Mouse (Mus musculus): ENCODE results near the gene Mtmr11. TPM values are rescaled to one million over a fixed set of nuclear protein-coding genes. Genes with fewer than 3 reads are reported as not detected.
"Not testable (repeated sequence)": the region's sequence is repeated elsewhere in the genome, so short reads cannot be mapped to it uniquely, and the experiment has no call there.

Mtmr11 gene
- polyA plus RNA-seq, 1 experiment from 2014 or later = 8.8 TPM

DNA sequence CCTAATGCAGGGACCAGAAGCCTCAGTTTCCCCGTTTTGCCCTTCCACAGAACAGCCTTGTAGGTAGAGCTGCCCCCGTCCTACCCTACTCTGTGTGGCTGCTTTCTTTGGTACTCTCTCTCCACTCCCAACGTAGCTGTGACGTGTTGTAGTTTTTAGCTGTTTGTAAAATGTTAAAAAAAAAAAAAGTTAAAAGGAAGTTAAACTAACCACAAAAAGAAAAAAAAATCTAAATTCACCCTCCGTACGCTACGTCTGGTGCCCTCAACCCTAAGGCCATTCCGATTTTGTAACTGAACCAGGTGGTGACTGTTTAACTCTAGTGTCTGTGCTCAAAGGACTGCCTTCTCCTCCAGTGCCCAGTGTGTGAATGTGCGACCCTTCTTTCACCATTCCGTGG lies 33.2 kb downstream of the Mtmr11 start:
- peaks cover 2% of the 10 kb centered on the region; the same call in 1 of the 2 replicates for H3K9me3 ChIP-seq (ENCODE audit: control insufficient read depth, low read length)
- H3K4me1 ChIP-seq (replicated peaks; ENCODE audit: control insufficient read depth, insufficient read depth, low read length) = peaks cover 13% of the 10 kb centered on the region
- H3K27ac ChIP-seq (ENCODE audit: low read depth, low read length) = no peak overlapping the region
- H3K4me3 ChIP-seq (ENCODE audit: low read depth, low read length) = no peak overlapping the region
- no peak overlapping the region for H3K4me2 ChIP-seq
- WGBS = 81% methylated on average over 10 of the region's 10 CpGs
- DNase-seq (ENCODE audit: low spot score) = no peak
- 0 out of 2 replicates have a peak, but pooled peaks cover 2% of the 10 kb centered on the region for H3K36me3 ChIP-seq (ENCODE audit: control insufficient read depth, insufficient read depth, low read length)
- H3K9ac ChIP-seq (ENCODE audit: low read depth, low read length) = no peak overlapping the region
- no peaks in the 10 kb centered on the region for H3K27me3 ChIP-seq (replicated peaks; ENCODE audit: control insufficient read depth, insufficient read depth, low read length)
- ATAC-seq (replicated peaks; ENCODE audit: low FRiP score) = no peak

DNA sequence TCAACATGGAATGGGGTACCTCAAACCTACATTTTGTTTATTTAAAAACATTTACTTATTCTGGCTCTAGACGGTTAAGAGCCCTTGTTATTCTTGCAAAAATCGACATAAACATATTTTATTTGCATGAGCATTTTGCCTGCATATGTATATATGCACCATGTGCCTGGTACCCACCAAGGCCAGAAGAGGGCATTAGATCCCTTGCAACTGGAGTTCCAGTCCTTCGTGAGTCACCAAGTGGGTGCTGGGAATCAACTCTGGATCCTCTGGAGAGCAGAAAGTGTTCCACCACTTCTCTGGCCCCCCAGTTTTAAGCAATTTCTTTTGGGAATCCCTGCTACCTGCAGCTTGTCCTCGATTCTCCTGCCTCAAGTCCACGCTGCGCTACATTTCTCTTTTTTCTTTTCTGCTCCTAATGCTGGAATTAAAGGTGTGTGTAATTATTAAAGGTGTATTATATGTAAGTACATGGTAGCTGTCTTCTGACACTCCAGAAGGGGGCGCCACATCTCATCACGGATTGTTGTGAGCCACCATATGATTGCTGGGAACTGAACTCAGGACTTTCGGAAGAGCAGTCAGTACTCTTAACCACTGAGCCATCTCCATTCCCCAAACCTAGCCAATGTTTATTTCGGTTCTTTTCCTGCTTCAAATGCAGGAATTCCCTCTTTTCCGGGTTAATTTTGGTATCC lies 34.0 kb downstream of the Mtmr11 start:
- no peak overlapping the region for H3K9ac ChIP-seq (ENCODE audit: low read depth, low read length)
- 84% methylated on average over 11 of the region's 11 CpGs for WGBS
- H3K4me2 ChIP-seq = peak overlapping the region; percentile 96
- no peak for ATAC-seq (replicated peaks; ENCODE audit: low FRiP score)
- H3K27me3 ChIP-seq (replicated peaks; ENCODE audit: control insufficient read depth, insufficient read depth, low read length) = no peaks in the 10 kb centered on the region
- peaks cover 13% of the 10 kb centered on the region for H3K4me1 ChIP-seq (replicated peaks; ENCODE audit: control insufficient read depth, insufficient read depth, low read length)
- peaks cover 2% of the 10 kb centered on the region; the same call in 1 of the 2 replicates for H3K9me3 ChIP-seq (ENCODE audit: control insufficient read depth, low read length)
- no peak overlapping the region for H3K4me3 ChIP-seq (ENCODE audit: low read depth, low read length)
- DNase-seq (ENCODE audit: low spot score) = no peak
- 0 out of 2 replicates have a peak, but pooled peaks cover 2% of the 10 kb centered on the region for H3K36me3 ChIP-seq (ENCODE audit: control insufficient read depth, insufficient read depth, low read length)
- no peak overlapping the region for H3K27ac ChIP-seq (ENCODE audit: low read depth, low read length)

DNA sequence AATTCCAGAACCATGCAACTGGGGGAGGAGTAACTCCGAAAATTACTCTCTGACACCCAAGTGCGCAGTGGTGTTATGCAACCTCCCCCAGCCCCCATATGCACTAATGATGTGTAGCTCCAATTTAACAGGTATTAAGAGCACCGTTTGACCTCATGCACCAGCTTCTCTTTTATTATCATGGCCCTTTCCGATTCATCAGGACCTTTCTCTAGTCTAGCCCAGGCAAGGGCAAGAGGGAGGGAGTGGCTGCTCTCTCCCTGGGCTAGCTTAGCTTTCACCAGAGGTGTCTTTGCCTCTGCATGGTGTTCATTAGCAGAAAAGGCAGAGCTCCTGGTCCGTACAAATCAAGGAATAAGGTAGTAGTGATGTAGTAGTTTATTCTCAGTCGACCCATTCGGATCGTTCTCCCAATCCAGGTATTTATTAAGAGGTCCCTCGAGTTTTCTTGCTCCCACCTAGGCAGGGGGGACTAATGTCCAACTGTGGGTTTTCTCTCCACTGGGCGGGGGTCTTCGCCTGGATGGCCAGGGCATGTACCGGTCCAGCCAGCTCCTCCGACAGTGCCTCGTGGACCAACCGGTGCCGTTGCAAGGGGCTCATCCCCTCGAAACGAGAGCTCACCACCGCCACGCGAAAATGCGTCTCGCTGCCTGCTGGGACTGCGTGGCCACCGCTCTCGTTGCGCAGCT lies 34.8 kb downstream of the Mtmr11 start:
- Histone ChIP-seq H3K4me3 (ENCODE audit: low read depth, low read length) (peak overlapping the region; percentile 68), H3K36me3 (ENCODE audit: control insufficient read depth, insufficient read depth, low read length) (0 out of 2 replicates have a peak, but pooled peaks cover 2% of the 10 kb centered on the region), H3K4me2 (peak overlapping the region; percentile 96), H3K27me3 (replicated peaks; ENCODE audit: control insufficient read depth, insufficient read depth, low read length) (no peaks in the 10 kb centered on the region), H3K9ac (ENCODE audit: low read depth, low read length) (peak overlapping the region; percentile 95), H3K4me1 (replicated peaks; ENCODE audit: control insufficient read depth, insufficient read depth, low read length) (peaks cover 13% of the 10 kb centered on the region), H3K27ac (ENCODE audit: low read depth, low read length) (peak overlapping the region; percentile 90), H3K9me3 (ENCODE audit: control insufficient read depth, low read length) (peaks cover 2% of the 10 kb centered on the region; the same call in 1 of the 2 replicates)
- DNase-seq (ENCODE audit: low spot score) = peak; percentile 51
- 0 out of 2 replicates have a peak, but pooled peaks have one; percentile 5 for ATAC-seq (replicated peaks; ENCODE audit: low FRiP score)
- 15% methylated on average over 27 of the region's 27 CpGs for WGBS

DNA sequence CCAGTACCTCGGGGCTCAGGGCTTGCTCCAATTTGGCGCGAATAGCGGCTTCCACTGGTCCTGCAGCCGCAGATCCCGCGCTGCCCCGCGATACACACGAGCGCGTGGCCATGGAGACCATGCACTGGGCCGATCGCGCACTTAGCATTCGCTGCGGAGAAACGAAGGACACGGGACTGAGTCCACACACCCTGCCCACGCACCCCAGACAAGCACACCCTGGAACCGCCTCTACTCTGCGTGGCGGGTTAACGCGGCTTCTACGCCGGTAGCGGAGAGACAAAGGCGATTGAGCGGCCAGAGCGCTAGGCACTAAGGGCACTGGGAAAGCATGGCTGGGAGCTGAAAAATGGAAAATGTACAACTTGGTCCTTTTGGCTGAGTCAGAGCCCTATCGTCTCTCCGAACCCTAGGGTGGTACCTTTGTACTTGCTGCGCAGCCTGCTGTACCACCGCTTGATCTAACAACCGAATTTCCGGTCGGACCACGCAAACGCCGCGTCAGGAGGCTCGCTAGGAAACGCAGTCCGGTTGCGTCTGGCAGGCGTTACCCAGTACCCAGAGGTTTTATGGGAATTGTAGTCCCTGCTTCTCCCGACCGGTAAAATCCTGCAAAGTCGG lies 35.4 kb downstream of the Mtmr11 start:
- DNase-seq (ENCODE audit: low spot score) = peak; percentile 85
- Histone ChIP-seq H3K4me3 (ENCODE audit: low read depth, low read length) (peak overlapping the region; percentile 68), H3K27ac (ENCODE audit: low read depth, low read length) (peak overlapping the region; percentile 90), H3K9me3 (ENCODE audit: control insufficient read depth, low read length) (peaks cover 2% of the 10 kb centered on the region; the same call in 1 of the 2 replicates), H3K27me3 (replicated peaks; ENCODE audit: control insufficient read depth, insufficient read depth, low read length) (no peaks in the 10 kb centered on the region), H3K36me3 (ENCODE audit: control insufficient read depth, insufficient read depth, low read length) (0 out of 2 replicates have a peak, but pooled peaks cover 2% of the 10 kb centered on the region), H3K4me1 (replicated peaks; ENCODE audit: control insufficient read depth, insufficient read depth, low read length) (peaks cover 13% of the 10 kb centered on the region), H3K9ac (ENCODE audit: low read depth, low read length) (peak overlapping the region; percentile 95), H3K4me2 (peak overlapping the region; percentile 96)
- peak; percentile 92 for ATAC-seq (replicated peaks; ENCODE audit: low FRiP score)
- under 1% methylated on average over 50 of the region's 50 CpGs for WGBS

DNA sequence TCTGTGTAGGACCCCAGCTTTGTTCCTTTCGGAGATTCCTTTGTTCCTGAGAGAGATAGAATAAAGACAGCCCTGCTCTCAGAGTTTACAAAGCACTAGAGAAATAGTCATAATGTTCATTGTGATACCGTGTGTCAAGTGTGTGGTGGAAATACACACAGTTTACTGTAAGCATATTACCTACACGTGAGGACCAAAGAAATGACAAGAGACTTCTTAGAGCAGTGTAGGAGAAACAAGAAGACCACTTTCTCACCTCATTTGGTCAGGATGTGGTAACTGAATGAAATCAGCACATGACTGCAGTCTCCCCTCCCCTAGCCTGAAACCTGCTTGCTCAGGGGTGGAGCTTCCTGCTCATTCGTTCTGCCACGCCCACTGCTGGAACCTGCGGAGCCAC lies 36.4 kb downstream of the Mtmr11 start:
- H3K36me3 ChIP-seq (ENCODE audit: control insufficient read depth, insufficient read depth, low read length) = 0 out of 2 replicates have a peak, but pooled peaks cover 2% of the 10 kb centered on the region
- peak overlapping the region; percentile 68 for H3K9ac ChIP-seq (ENCODE audit: low read depth, low read length)
- ATAC-seq (replicated peaks; ENCODE audit: low FRiP score) (peak; percentile 50), DNase-seq (ENCODE audit: low spot score) (no peak)
- 4% methylated on average over 6 of the region's 6 CpGs for WGBS
- no peaks in the 10 kb centered on the region for H3K27me3 ChIP-seq (replicated peaks; ENCODE audit: control insufficient read depth, insufficient read depth, low read length)
- H3K4me3 ChIP-seq (ENCODE audit: low read depth, low read length) = peak overlapping the region; percentile 68
- peaks cover 2% of the 10 kb centered on the region; the same call in 1 of the 2 replicates for H3K9me3 ChIP-seq (ENCODE audit: control insufficient read depth, low read length)
- H3K4me1 ChIP-seq (replicated peaks; ENCODE audit: control insufficient read depth, insufficient read depth, low read length) = peaks cover 13% of the 10 kb centered on the region
- peak overlapping the region; percentile 54 for H3K27ac ChIP-seq (ENCODE audit: low read depth, low read length)
- peak overlapping the region; percentile 96 for H3K4me2 ChIP-seq

DNA sequence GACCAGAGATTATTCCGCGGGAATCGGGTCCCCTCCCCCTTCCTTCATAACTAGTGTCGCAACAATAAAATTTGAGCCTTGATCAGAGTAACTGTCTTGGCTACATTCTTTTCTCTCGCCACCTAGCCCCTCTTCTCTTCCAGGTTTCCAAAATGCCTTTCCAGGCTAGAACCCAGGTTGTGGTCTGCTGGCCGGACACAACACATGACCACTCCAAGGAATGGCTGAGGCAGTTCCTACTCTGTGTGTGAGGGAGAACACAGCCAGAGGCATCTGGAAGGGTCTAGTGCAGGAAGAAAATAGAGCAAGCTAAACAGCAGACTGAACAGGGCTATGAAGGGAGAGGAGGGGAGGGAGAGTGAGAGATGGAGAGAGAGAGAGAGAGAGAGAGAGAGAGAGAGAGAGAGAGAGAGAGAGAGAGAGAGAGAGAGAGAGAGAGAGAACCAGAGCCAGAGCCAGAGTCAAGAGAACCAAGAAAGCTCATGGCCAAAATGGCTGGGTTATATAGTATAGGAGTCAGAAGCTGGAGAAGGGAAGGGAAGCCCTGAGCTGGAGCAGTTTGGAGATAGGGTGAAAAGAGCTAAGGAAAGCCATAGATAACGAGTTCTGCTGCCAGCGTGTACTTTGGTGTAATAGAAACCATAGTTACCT lies 36.9 kb downstream of the Mtmr11 start:
- not testable (repeated sequence) for H3K4me3 ChIP-seq (ENCODE audit: low read depth, low read length); H3K36me3 ChIP-seq (ENCODE audit: control insufficient read depth, insufficient read depth, low read length); H3K9me3 ChIP-seq (ENCODE audit: control insufficient read depth, low read length); H3K27me3 ChIP-seq (replicated peaks; ENCODE audit: control insufficient read depth, insufficient read depth, low read length); DNase-seq (ENCODE audit: low spot score); H3K27ac ChIP-seq (ENCODE audit: low read depth, low read length); ATAC-seq (replicated peaks; ENCODE audit: low FRiP score)
- 21% methylated on average over 6 of the region's 8 CpGs for WGBS
- Histone ChIP-seq H3K9ac (ENCODE audit: low read depth, low read length) (peak overlapping the region; percentile 30; the same call in 1 of the 2 replicates), H3K4me1 (replicated peaks; ENCODE audit: control insufficient read depth, insufficient read depth, low read length) (peaks cover 13% of the 10 kb centered on the region), H3K4me2 (peak overlapping the region; percentile 96)

DNA sequence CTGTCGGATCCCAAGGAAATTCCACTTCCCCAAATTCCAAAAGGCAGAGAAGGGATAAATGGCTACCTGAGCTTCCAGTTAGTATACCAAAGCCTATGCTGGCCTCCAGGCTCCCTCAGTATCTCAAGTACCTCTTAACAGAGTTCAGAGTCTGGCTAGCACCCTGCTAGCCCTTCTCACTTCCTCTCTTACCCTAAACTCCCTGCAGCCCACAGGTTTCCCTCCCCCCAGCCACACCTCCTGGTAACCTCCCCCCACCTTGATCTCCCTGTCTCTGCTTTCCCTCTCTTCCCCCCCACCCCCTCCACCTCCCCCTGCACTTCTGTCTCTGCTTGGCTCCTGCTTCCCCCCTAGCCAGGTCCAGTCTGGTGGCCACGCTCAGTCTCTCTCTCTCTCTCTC lies 37.9 kb downstream of the Mtmr11 start:
- no peak overlapping the region for H3K4me2 ChIP-seq
- H3K27me3 ChIP-seq (replicated peaks; ENCODE audit: control insufficient read depth, insufficient read depth, low read length) = no peaks in the 10 kb centered on the region
- 42% methylated on average over 2 of the region's 2 CpGs for WGBS
- H3K36me3 ChIP-seq (ENCODE audit: control insufficient read depth, insufficient read depth, low read length) = 0 out of 2 replicates have a peak, but pooled peaks cover 2% of the 10 kb centered on the region
- no peak overlapping the region for H3K9ac ChIP-seq (ENCODE audit: low read depth, low read length)
- peaks cover 2% of the 10 kb centered on the region; the same call in 1 of the 2 replicates for H3K9me3 ChIP-seq (ENCODE audit: control insufficient read depth, low read length)
- DNase-seq (ENCODE audit: low spot score) (no peak), ATAC-seq (replicated peaks; ENCODE audit: low FRiP score) (no peak)
- H3K27ac ChIP-seq (ENCODE audit: low read depth, low read length) = no peak overlapping the region
- H3K4me3 ChIP-seq (ENCODE audit: low read depth, low read length) = no peak overlapping the region
- H3K4me1 ChIP-seq (replicated peaks; ENCODE audit: control insufficient read depth, insufficient read depth, low read length) = peaks cover 13% of the 10 kb centered on the region

DNA sequence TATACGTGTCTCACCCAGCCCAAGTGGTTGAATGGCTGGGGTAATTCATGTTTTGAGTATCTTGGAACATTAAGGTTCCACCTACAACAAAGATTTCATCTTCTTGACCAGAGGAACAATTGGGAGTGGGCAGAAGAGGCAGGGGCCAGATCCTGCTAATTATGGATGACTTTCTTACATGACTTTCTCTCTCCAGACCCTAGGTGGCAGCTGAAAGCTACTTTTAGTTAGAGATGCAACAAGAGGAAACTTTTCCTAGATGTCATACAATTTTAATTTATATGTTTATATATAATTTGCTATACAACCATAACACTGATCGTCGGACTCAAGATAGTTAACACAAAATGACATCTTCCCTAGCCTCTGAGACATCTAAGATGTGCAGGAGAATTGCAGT lies 46.0 kb downstream of the Mtmr11 start:
- Histone ChIP-seq H3K4me3 (ENCODE audit: low read depth, low read length) (no peak overlapping the region), H3K9me3 (ENCODE audit: control insufficient read depth, low read length) (no peaks in the 10 kb centered on the region), H3K9ac (ENCODE audit: low read depth, low read length) (no peak overlapping the region), H3K4me2 (no peak overlapping the region), H3K36me3 (ENCODE audit: control insufficient read depth, insufficient read depth, low read length) (no peaks in the 10 kb centered on the region), H3K27ac (ENCODE audit: low read depth, low read length) (no peak overlapping the region), H3K4me1 (replicated peaks; ENCODE audit: control insufficient read depth, insufficient read depth, low read length) (no peaks in the 10 kb centered on the region; the same call in 1 of the 2 replicates), H3K27me3 (replicated peaks; ENCODE audit: control insufficient read depth, insufficient read depth, low read length) (no peaks in the 10 kb centered on the region)
- no peak for DNase-seq (ENCODE audit: low spot score)
- no peak for ATAC-seq (replicated peaks; ENCODE audit: low FRiP score)
- WGBS = 80% methylated on average over 3 of the region's 3 CpGs

Data from liver, embryonic 11.5 days (tissue).